Comparison of ENCODE assay signal across 22 mouse cellular contexts in genomic region chr12:75315851-75316250, GRCm38 (mm10). TPM values are rescaled to one million over a fixed set of nuclear protein-coding genes. Genes with fewer than 3 reads are reported as not detected.
A peak's percentile ranks its signal among the peaks of the same experiment; 100 is the strongest.
DNase-seq lines count a peak whose midpoint lies in the region; TF ChIP-seq lines count a peak whose summit lies in the region.
"Had no signal": no experiment of that assay in that cellular context is flagged by ENCODE, and none has a peak within 500 bp of the region (broad histone marks: within the 10 kb centered on the region; RNA-seq: fewer than 3 reads in every experiment).

No protein-coding gene starts in this region.

- H3K4me3 ChIP-seq in gastrocnemius, adult 2 months = no peak overlapping the region
- H3K4me3 ChIP-seq in forebrain, embryonic 10.5 days = no peak overlapping the region
- H3K4me3 ChIP-seq: embryonic facial prominence, embryonic 12.5 days; erythroblast, embryonic 14.5 days; forebrain, embryonic 13.5 days; heart, adult 2 months; heart, embryonic 10.5 days; hindbrain, embryonic 10.5 days; hindbrain, embryonic 13.5 days; intestine, embryonic 15.5 days had no signal

- no peaks in the 10 kb centered on the region for H3K4me1 ChIP-seq in forebrain, embryonic 10.5 days
- H3K4me1 ChIP-seq: embryonic facial prominence, embryonic 12.5 days; forebrain, embryonic 13.5 days; hindbrain, embryonic 10.5 days; hindbrain, embryonic 13.5 days had no signal

- no peaks in the 10 kb centered on the region for H3K9me3 ChIP-seq in forebrain, embryonic 10.5 days
- H3K9me3 ChIP-seq: embryonic facial prominence, embryonic 12.5 days; forebrain, embryonic 13.5 days; heart, embryonic 10.5 days; hindbrain, embryonic 10.5 days; hindbrain, embryonic 13.5 days; intestine, embryonic 15.5 days had no signal

- DNase-seq in cerebellum, postnatal 10 days = peak; percentile 49 to 53
- no peak for DNase-seq in cerebellum, adult 18-20 months
- DNase-seq in gastrocnemius, adult 2 months = peak; percentile 65
- DNase-seq in gastrocnemius, adult 18-20 months (ENCODE audit: low spot score) = no peak
- peak; percentile 43 for DNase-seq in gastrocnemius, postnatal 10 days
- no peak for DNase-seq in forebrain, embryonic 10.5 days (ENCODE audit: extremely low spot score, low spot score)
- DNase-seq: adrenal gland, adult 8-10 months; adrenal gland, postnatal 25 days; cerebellum, adult 11-12 months; cerebellum, adult 9-11 months; heart, postnatal 36 days; kidney, adult 11 months; kidney, adult 8-10 months had no signal

- peak overlapping the region; percentile 40; the same call in 1 of the 2 replicates for H3K27ac ChIP-seq in gastrocnemius, adult 2 months
- no peak overlapping the region for H3K27ac ChIP-seq in forebrain, embryonic 10.5 days
- H3K27ac ChIP-seq: embryonic facial prominence, embryonic 12.5 days; forebrain, embryonic 13.5 days; heart, adult 2 months; heart, embryonic 10.5 days; hindbrain, embryonic 10.5 days; hindbrain, embryonic 13.5 days; intestine, embryonic 15.5 days had no signal

- WGBS in forebrain, embryonic 10.5 days = 96% methylated on average over 3 of the region's 3 CpGs

- H3K36me3 ChIP-seq in forebrain, embryonic 10.5 days (replicated peaks) = no peaks in the 10 kb centered on the region
- H3K36me3 ChIP-seq: embryonic facial prominence, embryonic 12.5 days; heart, embryonic 10.5 days; hindbrain, embryonic 10.5 days; hindbrain, embryonic 13.5 days; intestine, embryonic 15.5 days had no signal

- TF ChIP-seq CTCF in gastrocnemius, adult 2 months (IDR thresholded peaks at IDR 0.05) = no peak

- no peaks in the 10 kb centered on the region for H3K27me3 ChIP-seq in forebrain, embryonic 10.5 days (ENCODE audit: poor library complexity, severe bottlenecking)
- H3K27me3 ChIP-seq: embryonic facial prominence, embryonic 12.5 days; forebrain, embryonic 13.5 days; hindbrain, embryonic 13.5 days; intestine, embryonic 15.5 days had no signal

- intact Hi-C loops in gastrocnemius, adult 2 months (cut with DNase I) = no loop called here

RNA-seq across cellular contexts. Expression of gene Rhoj, which starts 7.7 kb away (rescaled TPM):
- 10 to 100 TPM; 13.7 to 19.7 TPM for total RNA-seq in gastrocnemius, adult 2 months (2021)
- total RNA-seq in gastrocnemius, adult 18-20 months (2021) = 10 to 100 TPM; 14.2 to 15.3 TPM
- total RNA-seq in gastrocnemius, postnatal 10 days (2021) = 10 to 100 TPM; 37.9 to 38.6 TPM
- polyA plus RNA-seq in forebrain, embryonic 10.5 days (2016; fragmentation: Nextera tagmentation; extraction: Ambion mirVana) = 18.1 and 20.1 TPM in 2 replicates
- polyA plus RNA-seq: activated CD4-positive, CD25-positive, alpha-beta regulatory T cell, adult 4 months had no signal

Comparison
In these comparisons a context has a peak if more than half of its experiments do, and no peak if none do; other contexts are left out.
1. DNase-seq: peak in cerebellum, postnatal 10 days (2 of 2), gastrocnemius, adult 2 months (single experiment) and gastrocnemius, postnatal 10 days (single experiment); none in cerebellum, adult 18-20 months (0 of 2), gastrocnemius, adult 18-20 months (single experiment) and forebrain, embryonic 10.5 days (single experiment).